14 mouse cellular contexts compared by ENCODE assay signal in the genomic region with DNA sequence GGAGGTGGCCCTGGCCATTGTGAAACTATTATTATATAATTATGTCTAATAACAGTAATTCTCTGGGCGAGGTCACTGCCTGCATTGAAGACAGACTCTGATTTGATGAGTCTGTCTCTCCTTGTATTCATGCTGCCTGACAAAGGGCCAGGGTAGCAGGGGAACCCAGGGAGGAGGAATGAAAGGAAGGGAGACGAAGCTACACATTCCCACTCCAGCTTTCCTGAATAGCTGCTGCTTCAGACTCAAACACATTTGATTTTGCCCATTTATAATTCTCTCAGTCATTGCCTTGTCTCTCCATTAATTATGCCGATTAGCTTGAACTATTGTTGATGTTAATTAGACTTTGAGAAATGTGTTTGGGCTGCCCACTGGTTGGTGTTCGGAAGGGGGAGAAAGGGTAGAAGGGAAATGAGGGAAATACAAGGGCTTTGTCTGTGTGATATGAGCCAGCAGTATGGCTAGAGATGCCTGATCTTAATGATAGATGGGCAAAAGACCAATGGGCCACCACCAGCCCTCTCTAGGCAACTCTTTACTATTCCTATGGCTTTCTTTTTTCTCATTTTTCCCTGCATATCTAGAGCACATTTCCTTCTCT.
"Had no signal": no experiment of that assay in that cellular context is flagged by ENCODE, and none has a peak within 500 bp of the region (broad histone marks: within the 10 kb centered on the region; RNA-seq: fewer than 3 reads in every experiment).

No protein-coding gene starts in this region.

- H3K9me3 ChIP-seq: limb, embryonic 13.5 days; neural tube, embryonic 15.5 days; stomach, embryonic 15.5 days had no signal

- H3K36me3 ChIP-seq: limb, embryonic 13.5 days; neural tube, embryonic 15.5 days; stomach, embryonic 15.5 days had no signal

- H3K4me1 ChIP-seq: limb, embryonic 13.5 days; neural tube, embryonic 15.5 days; stomach, embryonic 15.5 days had no signal

- H3K4me2 ChIP-seq: limb, embryonic 13.5 days; neural tube, embryonic 15.5 days; stomach, embryonic 15.5 days had no signal

- DNase-seq: kidney, adult 9 months; kidney, postnatal 10 days; kidney, postnatal 4 days; left cerebral cortex, postnatal 4 days; lung, adult 18-20 months; midbrain, embryonic 14.5 days; right cerebral cortex, postnatal 14 days; thymus, postnatal 4 days had no signal

- H3K4me3 ChIP-seq: layer of hippocampus, adult 2 months; limb, embryonic 13.5 days; myocyte; neural tube, embryonic 15.5 days; stomach, embryonic 15.5 days had no signal

- H3K9ac ChIP-seq: limb, embryonic 13.5 days; liver, embryonic 14.5 days; neural tube, embryonic 15.5 days; stomach, embryonic 15.5 days had no signal

- H3K27me3 ChIP-seq: limb, embryonic 13.5 days; neural tube, embryonic 15.5 days; stomach, embryonic 15.5 days had no signal

- H3K27ac ChIP-seq: layer of hippocampus, adult 2 months; limb, embryonic 13.5 days; liver, embryonic 14.5 days; neural tube, embryonic 15.5 days; stomach, embryonic 15.5 days had no signal
